Mouse (Mus musculus) v-Abl transformed pro-B cells (cell line): ENCODE results near the gene Pkd1.

Experiments used
- in situ Hi-C, 2 experiments: fragments of 400-800 bp; cut with MboI; formaldehyde crosslinking; loops; one replicate each; pipeline ENCODE4 v1.15.1; 2025; ENCODE audit not compliant: unreplicated experiment in 2 of 2

Pkd1 gene

DNA sequence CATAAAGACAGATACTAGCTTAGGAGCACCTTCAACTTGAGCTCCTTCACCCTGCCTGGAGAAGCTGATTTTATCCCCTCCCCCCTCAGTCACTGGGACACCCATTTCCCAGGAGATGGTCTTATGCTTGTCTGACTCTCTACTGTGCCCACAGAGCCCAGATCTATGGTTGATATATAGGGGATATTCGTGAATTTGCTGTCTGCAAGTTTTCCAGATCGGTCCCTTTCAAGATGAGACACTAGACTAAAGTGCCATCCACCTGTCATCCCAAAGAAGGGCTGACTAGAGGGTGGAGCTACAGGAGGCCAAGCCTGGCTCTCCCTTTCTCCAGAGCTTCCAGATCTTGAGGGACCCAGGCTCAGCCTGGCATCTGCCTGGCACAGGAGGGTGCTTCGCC is 18.6 kb upstream of the Pkd1 start:
- in situ Hi-C loops: loop anchor here in 1 of 2 experiments (5.0 kb wide), 1 partner anchor 126 kb away; the partner anchor contains the start of gene Npw

DNA sequence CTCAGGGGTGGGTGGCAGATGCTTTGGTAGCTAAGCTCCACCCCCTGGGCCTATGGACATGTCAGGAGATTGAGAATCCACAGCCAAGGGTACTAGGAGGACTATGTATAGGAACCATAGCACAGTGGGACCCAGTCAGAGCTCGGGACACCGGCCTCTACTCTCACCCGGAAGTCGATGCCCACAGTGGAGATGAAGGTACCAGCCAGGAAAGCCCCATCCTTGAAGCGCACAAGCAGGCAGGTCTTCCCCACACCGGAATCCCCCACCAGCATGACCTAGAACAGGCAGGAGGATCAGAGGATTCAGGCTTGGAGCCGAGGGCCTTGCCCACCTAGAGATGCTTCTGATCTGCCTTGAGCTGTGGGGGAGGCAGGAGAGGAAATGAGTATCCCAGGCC is 17.6 kb upstream of the Pkd1 start:
- in situ Hi-C loops: loop anchor here in 1 of 2 experiments (5.0 kb wide), 1 partner anchor 125 kb away; the partner anchor contains the start of gene Npw

DNA sequence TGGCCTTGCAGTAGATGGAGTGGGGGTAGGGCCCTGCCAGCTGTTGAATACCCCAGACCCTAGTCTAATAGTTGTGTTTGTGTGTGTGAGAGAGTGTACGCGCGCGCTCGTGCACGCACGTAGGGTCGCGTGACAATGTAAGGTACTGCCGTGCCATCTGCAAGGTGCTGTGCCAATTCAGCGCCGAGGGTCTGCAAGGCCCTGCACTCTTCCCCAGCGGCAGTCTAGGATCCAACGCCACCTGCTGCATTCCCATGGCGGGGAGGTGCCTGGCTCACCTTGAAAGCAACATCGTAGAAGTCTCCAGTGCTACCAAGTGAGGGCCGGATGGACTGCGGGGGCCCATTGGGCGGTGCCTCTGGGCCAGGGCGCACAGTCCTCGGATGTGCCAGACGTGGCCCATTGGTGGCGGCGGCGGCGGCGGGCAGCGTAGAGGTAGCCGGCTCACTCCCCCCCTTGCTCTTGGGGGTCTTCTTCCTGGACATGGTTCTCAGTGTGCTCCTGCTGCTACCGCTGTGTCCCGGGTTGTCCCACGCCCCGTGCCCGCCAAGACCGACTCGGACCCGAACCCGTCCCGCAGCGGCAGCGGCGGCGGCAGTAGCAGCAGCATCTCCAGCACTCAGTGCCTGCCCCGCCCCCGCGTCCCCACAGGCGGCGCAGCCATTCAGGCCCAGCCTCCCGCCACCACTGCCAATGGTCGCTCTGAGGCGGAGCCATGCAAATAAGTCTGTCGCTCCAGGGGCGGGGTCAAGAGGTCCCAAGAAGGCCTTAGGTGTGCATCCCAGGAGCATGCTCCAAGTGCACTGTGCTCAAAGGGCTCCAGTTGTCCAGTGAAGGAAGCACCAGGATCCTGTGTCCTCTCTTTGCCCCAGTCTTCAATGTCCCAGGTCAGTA is 16.3 kb upstream of the Pkd1 start:
- in situ Hi-C loops: loop anchor here in 1 of 2 experiments (5.0 kb wide), 1 partner anchor 124 kb away; the partner anchor contains the start of gene Npw

DNA sequence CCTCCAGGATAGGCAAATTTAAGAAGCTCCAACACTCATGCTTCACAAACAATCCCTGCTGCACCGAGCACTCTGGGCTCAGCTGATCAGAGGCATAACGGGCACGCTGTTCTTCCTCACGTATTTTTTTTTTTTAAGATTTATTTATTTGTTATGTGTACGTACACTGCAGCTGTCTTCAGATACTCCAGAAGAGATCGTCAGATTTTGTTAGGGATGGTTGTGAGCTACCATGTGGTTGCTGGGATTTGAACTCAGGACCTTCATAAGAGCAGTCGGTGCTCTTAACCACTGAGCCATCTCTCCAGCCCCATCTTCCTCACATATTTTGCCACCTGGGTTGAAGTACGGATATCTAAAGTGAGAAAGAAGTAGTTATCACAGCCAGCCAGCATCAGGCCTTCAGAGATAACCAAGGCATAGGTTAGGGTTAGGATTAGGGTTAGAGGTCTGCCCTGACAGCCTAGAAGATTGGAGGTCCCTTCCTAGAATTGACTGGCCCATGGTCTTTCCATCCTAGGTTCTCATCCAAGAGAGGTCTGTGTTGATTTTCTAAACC is 15.4 kb upstream of the Pkd1 start, which contains the start of gene Rab26:
Rab26 (minus strand) TSS at position 51 of the 559 bp plus-strand sequence.
- in situ Hi-C loops: loop anchor here in 1 of 2 experiments (5.0 kb wide), 1 partner anchor 123 kb away; the partner anchor contains the start of gene Npw

DNA sequence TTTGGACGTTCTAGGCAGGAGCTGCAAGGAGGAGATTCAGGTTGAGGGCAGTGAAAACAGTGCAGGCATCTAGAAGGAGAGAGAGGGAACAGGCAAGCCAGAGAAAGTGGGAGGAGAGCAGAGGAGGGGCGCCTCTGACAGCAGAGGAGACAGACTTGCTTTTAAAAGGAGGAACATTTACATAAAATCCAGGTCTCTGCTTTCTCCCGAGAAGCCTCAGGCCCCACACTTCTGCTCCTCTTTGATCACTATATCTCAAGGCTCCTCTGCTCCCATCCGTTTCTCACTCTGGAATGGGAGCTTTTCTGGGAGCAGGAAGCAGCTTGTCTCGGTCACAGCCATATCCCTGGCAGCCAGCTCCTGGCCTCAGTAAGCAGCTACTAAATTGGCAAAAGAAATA is 14.3 kb upstream of the Pkd1 start:
- in situ Hi-C loops: no loop called here

DNA sequence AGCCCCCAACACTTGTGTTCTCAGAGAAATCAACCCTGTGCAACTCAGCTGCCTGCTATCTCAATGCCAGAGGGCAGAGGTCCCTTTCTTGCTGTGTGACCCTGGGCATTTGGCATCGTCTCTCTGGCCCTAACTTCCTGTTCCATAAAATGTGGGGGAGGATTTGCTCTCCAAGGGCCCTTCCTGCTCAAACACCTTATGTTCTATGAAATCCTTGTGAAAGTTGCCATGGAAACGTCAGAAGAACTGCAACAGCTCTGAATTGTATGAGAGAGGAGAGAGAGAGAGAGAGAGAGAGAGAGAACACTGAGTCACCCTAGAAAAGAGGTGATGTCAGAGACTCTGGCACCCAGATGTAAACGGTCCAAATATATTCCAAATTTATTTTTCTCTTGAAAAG is 12.1 kb upstream of the Pkd1 start:
- in situ Hi-C loops: no loop called here

DNA sequence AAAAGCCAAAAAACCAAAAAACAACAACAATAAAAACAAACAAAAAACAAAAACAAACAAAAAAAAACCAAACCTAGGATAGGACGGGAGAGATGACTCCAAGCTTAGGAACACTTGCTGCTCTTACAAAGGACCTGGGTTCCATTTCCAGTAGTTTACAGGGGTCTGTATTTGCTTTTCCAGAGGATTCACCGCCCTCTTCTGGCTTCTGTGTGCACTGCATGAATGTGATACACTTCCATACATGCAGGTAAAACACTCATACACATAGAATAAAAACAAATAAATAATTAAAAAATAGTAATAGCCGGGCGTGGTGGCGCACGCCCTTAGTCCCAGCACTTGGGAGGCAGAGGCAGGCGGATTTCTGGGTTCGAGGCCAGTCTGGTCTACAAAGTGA is 10.7 kb upstream of the Pkd1 start:
- in situ Hi-C loops: no loop called here

DNA sequence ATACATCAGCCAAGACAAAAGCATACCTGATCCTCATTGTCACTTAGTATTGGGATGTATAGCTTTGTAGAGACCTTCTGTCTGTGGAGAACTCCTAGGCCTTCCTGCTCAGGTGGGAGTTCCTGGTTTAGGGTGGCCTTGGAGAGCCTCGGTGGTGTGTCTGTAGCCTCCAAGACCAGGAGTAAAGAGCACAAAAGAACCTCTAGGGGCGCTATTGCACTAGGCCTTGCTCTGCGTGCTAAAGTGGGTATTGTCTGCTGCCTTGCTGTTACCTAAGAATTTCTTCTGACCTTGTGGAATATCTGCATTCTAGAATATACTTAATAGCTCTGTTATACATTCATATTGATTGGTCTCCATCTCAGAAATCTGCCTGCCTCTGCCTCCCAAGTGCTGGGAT is 9.3 kb upstream of the Pkd1 start:
- in situ Hi-C loops: loop anchor here in 1 of 2 experiments (5.0 kb wide), 1 partner anchor 112 kb away; the partner anchor contains the start of gene Slc9a3r2

DNA sequence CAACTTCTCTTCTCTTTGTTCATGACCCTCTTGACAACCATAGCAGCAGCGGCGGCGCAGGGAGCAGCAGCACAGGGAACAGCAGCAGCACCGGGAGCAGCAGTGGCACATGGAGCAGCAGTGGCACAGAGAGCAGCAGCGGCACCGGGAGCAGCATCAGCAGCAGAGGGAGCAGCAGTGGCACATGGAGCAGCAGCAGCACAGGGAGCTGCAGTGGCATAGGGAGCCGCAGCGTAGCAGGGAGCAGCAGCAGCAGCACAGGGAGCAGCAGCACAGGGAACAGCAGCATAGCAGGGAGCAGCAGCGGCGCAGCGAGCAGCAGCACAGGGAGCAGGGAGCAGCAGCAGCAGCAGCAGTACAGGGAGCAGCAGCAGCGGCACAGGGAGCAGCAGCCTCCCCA is 5.0 kb upstream of the Pkd1 start:
- in situ Hi-C loops: loop anchor here in 1 of 2 experiments (5.0 kb wide), 1 partner anchor 108 kb away; the partner anchor contains the start of gene Slc9a3r2

DNA sequence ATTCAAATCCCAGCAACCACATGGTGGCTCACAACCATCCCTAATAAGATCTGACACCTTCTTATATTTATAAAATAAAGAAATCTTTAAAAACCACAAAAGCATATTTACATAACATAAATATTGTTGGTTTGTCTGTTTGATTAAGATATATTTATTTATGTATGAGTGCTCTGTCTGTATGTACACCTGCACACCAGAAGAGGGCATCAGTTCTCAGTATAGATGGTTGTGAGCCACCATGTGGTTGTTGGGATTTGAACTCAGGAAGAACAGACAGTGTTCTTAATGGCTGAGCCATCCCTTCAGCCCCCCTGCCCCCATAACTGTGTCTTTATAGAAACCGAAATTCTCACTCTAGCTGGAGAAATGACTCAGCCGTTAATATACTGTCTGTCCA is 4.4 kb upstream of the Pkd1 start:
- in situ Hi-C loops: no loop called here

DNA sequence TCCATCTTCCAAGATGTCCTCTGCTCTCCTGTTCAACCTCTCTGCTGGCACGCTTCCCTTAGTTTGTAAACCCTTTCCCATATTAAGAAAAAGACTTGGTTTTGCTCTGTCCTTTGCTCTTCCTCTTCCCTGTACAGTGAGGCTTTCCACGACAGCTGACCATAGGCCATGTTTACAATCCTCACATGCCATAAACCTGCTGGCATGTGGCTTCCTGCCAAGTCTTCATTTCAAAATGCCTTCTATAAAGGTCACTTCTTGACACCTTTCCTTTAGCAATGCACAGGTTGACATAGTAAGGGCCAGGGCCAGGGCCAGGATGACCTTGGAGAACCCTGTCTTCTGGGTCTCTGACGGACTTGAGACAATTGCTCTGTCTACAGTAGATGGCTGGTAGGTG is 3.4 kb upstream of the Pkd1 start:
- in situ Hi-C loops: no loop called here

DNA sequence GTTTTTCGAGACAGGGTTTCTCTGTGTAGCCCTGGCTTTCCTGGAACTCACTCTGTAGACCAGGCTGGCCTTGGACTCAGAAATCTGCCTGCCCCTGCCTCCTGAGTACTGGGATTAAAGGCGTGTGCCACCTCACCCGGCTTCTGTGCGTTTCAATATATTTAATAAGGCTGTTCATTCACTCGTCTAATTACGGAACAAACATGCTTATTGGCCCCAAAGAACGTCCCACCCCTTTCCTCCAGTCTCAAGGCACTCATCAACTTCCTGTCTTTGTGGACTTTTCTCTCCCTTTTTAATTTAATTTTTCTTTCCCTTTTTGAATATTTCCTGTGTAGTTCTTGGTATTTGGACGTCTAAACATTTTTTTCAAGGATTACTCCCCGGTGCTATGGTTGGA is 1.2 kb upstream of the Pkd1 start:
- in situ Hi-C loops: no loop called here

DNA sequence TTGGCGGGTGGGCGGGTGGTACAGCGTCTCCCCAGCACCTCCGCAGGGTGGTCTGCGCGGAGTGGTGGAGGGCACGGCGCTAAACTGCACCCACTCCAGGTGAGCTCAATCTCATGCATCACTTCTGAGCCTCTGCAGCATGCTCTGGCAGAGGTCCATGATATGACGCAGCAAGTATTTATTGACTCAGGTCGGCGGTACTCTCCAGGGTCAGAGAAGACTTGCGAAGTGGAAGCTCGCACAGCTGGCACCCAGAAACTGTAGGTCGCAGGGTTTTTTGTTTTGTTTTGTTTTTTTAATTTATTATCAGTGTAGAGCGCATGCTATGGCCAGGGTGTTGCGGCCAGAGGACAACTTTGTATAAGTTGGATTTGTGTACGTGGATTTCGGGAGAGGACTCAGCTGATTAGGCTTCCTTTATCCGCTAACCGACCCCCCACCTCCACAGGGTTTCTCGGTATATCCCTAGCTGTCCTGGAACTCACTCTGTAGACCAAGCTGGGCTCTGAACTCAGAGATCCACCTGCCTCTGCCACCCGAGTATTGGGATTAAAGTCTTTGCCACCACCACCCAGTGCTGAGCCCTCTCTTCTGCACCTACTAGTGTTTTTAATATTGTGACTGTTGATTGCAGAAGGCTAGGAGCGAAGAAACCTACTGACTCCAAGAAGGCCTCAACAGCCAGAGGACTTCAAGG is 565 bp upstream of the Pkd1 start:
- in situ Hi-C loops: no loop called here

DNA sequence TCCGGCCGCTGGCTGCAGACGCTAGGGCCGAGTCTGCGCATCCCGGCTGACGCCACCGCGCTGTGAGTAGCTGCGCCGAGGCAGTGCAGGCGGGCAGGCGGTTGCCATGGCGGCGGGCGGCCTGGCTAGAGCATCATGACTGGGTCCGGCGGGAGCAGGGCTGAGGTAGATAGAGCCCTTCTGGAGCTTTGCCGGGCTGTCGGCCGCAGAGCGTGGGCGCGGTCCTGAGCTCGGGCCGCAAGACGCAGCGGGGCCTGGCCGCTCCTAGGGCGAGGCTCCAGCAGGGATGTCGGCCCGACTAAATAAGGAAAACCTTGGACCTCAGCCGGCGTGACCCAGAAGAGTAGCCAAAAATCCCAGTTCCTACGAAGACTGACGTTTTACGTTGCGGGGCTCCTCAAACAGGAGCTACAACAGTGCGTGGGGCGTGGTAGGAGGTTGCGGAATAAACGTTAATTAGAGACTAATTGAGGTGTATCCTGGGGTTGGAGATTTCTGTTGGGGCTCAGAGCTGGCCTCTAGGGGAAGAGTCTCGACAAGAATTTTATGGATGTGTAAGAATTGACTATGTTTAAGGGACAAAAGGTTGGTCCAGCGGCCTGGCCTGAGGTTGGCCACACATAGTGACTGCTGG is 899 bp downstream of the Pkd1 start:
- in situ Hi-C loops: no loop called here

DNA sequence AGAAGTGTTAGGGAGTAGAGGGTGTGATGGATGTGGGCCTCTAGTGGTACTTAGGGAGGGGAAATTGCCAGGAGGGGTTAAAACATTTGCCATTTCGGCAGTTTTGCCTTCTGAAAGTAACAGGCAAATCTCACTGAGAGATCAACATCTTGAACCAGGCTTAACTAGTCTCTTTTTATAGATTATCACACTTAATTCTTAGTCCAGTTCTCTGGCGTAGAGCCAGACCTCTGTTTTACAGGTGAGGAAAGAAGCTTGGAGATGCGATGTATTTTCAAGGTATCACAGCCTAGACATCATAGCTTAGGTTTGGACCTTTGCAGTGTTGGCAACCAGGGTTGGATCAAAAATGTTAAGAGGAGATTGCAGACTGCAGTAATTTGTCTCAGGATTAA is 1.4 kb downstream of the Pkd1 start:
- in situ Hi-C loops: no loop called here

DNA sequence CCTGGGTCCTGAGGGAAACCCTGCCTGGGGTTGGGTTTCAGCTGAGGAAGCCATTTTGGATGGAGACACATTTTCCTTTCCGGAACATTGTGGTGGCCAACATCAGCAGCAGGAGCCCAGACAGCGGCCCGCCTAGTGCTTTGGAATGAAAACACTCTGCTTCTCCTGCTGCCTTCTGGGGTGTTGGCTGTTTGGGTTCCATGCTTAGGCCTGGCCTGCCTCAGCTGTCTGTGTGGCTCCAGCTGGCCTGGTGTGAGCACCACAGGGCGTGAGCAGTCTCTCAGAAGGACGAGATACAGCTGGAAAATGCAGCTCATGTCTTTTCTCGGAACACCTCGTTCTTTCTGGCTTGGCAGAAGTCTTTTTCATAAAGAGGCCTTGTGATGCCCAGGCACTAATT is 7.5 kb downstream of the Pkd1 start:
- in situ Hi-C loops: no loop called here

DNA sequence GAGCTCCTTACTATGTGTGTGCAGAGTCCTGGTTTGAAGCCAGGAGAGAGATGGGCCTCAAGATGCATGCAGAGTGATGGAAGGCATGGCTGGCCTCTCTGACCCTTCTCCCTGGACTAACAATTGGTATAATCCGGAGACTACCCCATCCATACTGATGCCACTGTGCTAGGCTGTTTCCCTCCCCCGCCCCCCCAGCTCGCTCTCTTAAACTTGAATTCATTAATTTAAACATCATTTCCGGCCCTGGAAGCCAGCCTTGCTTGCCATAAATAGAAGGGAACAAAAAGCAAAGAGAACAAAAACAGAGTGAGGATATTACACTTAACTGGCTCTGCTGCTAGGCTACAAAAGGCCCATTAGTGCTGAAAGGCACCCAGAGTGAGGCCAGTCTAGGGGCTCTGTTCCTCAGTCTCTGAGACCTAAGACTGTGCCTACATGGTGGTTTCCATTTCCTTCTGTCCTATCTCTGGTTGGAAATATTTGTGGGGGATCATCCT is 9.0 kb downstream of the Pkd1 start:
- in situ Hi-C loops: no loop called here

DNA sequence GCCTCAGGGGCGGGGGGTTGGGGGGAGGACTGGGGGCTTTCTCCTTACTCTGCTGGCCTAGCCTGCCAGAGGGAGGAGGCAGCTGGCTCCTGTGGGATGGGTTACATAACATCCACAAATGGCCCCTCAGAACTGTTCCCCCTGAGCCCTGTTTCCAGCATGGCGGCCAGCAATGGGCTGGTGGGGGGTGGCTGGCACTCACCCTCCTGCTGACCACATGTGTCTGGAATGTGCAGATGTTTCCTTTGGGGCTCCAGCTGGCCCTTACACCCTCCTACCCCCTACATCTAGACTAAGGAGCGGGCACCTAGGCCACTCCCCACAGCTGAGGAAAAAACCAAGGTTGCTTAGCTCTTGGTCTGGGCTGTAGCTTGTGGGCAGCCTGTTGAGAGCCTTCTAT is 9.5 kb downstream of the Pkd1 start:
- in situ Hi-C loops: no loop called here

DNA sequence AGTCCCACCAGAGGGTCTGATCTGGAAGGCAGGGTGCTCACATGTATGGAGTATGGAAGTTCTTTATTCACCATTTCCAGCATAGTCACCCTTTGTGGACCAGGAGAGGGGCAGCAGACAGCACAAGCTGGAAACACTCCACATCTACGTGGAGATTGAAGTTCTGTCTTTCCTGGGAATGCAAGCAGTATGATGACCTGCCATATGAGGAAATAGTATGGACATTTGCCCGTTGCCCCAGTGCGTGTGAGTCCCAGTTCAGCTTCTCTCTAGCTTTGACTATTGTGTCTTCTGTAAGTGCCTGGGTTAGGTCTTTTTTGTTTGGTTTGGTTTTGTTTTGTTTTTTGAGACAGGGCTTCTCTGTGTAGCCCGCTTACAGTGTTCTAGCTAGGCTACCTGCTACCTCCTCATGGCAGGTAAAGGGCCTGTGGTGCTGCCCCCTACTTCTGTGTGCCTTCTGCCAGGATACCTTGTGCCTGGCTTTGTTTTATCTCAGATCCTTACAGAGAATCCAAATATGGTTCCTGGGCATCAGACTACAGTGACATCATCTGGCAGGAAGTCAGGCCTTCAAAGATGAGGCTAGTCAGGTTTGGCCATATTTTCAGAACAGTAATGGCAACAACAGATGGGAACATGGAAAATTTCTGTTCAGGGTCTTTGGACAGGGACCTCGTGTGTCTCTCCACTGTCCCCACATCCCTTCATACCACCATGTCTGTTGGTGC is 10.8 kb downstream of the Pkd1 start:
- in situ Hi-C loops: no loop called here

DNA sequence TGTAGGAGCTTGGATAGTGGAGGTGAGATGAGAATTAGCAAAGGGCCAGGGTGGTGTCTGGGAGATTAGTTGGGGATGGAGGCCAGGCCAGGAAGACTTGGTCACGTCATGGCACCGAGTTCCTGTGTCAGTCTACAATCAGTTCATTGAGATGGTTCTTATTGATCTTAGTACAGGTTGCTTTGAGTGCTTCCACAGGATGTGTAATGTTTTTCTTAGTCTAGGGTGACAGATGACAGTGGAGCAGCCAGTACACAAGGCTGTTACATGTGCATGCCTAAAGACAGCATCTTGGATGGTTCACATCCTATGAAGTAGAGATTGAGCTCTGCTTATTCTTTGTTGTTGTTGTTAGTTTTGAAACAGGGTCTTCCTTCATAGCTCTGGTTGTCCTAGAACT is 12.0 kb downstream of the Pkd1 start:
- in situ Hi-C loops: no loop called here
